Mouse (Mus musculus) embryonic fibroblast, embryonic 13.5 days (primary cell): Measurements from ENCODE around the gene Cttn.

Source experiments
- CTCF ChIP-seq: IDR thresholded peaks from 2 replicates; pipeline ENCODE4 v1.5.1; 2011; ENCODE audit warnings: mild to moderate bottlenecking, control low read depth, low read length, moderate library complexity, borderline replicate concordance; ENCODE audit not compliant: insufficient read depth
- POLR2A ChIP-seq: IDR thresholded peaks from 2 replicates; pipeline ENCODE4 v1.6.1; 2011; ENCODE audit warnings: low read depth, mild to moderate bottlenecking, control low read depth, low read length, moderate library complexity

GRCm38 (mm10) chr7:144441466-144441865 lies 29.3 kb downstream of the Cttn start:
- TF ChIP-seq CTCF (no peak), POLR2A (no peak)
